Mouse (Mus musculus): ENCODE data around the gene Igsf11. TPM values are rescaled to one million over a fixed set of nuclear protein-coding genes. Genes with fewer than 3 reads are reported as not detected.

Gene Igsf11
- total and polyA plus RNA-seq, 3 experiments = 0.05 to 0.19 TPM; not detected in 1

- Histone ChIP-seq H3K4me3 (replicated peaks in 1 of 3; ENCODE audit: low read depth in 2 of 3, low read length in 2 of 3, poor library complexity in 1 of 3) (no peak overlapping the region), H3K27me3 (replicated peaks) (peaks cover 42% of the 10 kb centered on the region), H3K27ac (ENCODE audit: insufficient read depth, low read depth) (no peak overlapping the region), H3K4me2 (ENCODE audit: insufficient read depth, low read depth, poor library complexity, severe bottlenecking) (no peak overlapping the region), H3K9me3 (replicated peaks; ENCODE audit: low read length) (no peaks in the 10 kb centered on the region), H3K36me3 (replicated peaks in 1 of 2; ENCODE audit: control insufficient read depth in 1 of 2, insufficient read depth in 1 of 2, low read length in 1 of 2) (no peaks in the 10 kb centered on the region), H3K4me1 (ENCODE audit: control insufficient read depth in 1 of 2, insufficient read depth in 2 of 2) (peaks cover 3 to 7% of the 10 kb centered on the region in 2 experiments), H3K79me2 (replicated peaks; ENCODE audit: control insufficient read depth, extremely low read depth, insufficient read depth, poor library complexity, severe bottlenecking) (no peaks in the 10 kb centered on the region), H3K9ac (ENCODE audit: insufficient read depth, low read depth) (no peak overlapping the region)
- dilution Hi-C loops (cut with MboI; ENCODE audit: extremely low pct_ligation_motif_present, extremely low pct_unique_long_range_greater_than_20kb, low sequenced_read_pairs) = no loop called here
- no peak for DNase-seq (ENCODE audit: extremely low read depth)
- in situ Hi-C loops (cut with MboI; ENCODE audit: low pct_ligation_motif_present, low pct_unique_long_range_greater_than_20kb, low sequenced_read_pairs) = no loop called here
- no peak for TF ChIP-seq POLR2AphosphoS2 (IDR thresholded peaks at IDR 0.05; ENCODE audit: low read depth, low read length)
- no peak for TF ChIP-seq ETS1 (conservative IDR thresholded peaks at IDR 0.05; ENCODE audit: low read depth, low read length)
- no peak for TF ChIP-seq CTCF (conservative IDR thresholded peaks at IDR 0.05 in 1 of 2, IDR thresholded peaks at IDR 0.05 in 1 of 2; ENCODE audit: low read depth in 2 of 2, low read length in 2 of 2)
- no peak for TF ChIP-seq JUN (IDR thresholded peaks at IDR 0.05; ENCODE audit: insufficient read depth, low read depth, low read length)
- no peak for TF ChIP-seq SIN3A (IDR thresholded peaks at IDR 0.05; ENCODE audit: low read length)
- no peak for TF ChIP-seq MAZ (IDR thresholded peaks at IDR 0.05; ENCODE audit: low read depth, low read length)
- TF ChIP-seq MXI1 (IDR thresholded peaks at IDR 0.05; ENCODE audit: low read depth, low read length) = no peak
- TF ChIP-seq MAFK (IDR thresholded peaks at IDR 0.05; ENCODE audit: insufficient replicate concordance, low read length) = no peak
- no peak for TF ChIP-seq ZKSCAN1 (IDR thresholded peaks at IDR 0.05; ENCODE audit: borderline replicate concordance, low read depth, low read length)
- TF ChIP-seq ELF1 (IDR thresholded peaks at IDR 0.05; ENCODE audit: low read depth, low read length) = no peak
Observed at GRCm38 (mm10) chr16:38898816-38899425, 6.5 kb downstream of the Igsf11 start.

- TF ChIP-seq MXI1 (IDR thresholded peaks at IDR 0.05; ENCODE audit: low read depth, low read length) (no peak), UBTF (IDR thresholded peaks at IDR 0.05; ENCODE audit: low read depth, low read length) (no peak), MAFK (IDR thresholded peaks at IDR 0.05; ENCODE audit: insufficient replicate concordance, low read length) (no peak), SMC3 (IDR thresholded peaks at IDR 0.05; ENCODE audit: low read depth, low read length) (no peak), NRF1 (IDR thresholded peaks at IDR 0.05; ENCODE audit: low read depth, low read length) (no peak), PAX5 (IDR thresholded peaks at IDR 0.05; ENCODE audit: low read length) (no peak), RAD21 (IDR thresholded peaks at IDR 0.05; ENCODE audit: low read depth, low read length) (no peak), ELF1 (IDR thresholded peaks at IDR 0.05; ENCODE audit: low read depth, low read length) (no peak), SIN3A (IDR thresholded peaks at IDR 0.05; ENCODE audit: low read length) (no peak), ZC3H11A (IDR thresholded peaks at IDR 0.05; ENCODE audit: low read depth, low read length) (no peak), NELFE (IDR thresholded peaks at IDR 0.05; ENCODE audit: low read depth, low read length) (no peak), POLR2AphosphoS2 (IDR thresholded peaks at IDR 0.05; ENCODE audit: low read depth, low read length) (no peak), CHD1 (IDR thresholded peaks at IDR 0.05; ENCODE audit: low read depth, low read length) (no peak)
- H3K9me3 ChIP-seq (replicated peaks; ENCODE audit: low read length) = no peaks in the 10 kb centered on the region
- no peak for DNase-seq (ENCODE audit: extremely low read depth)
- H3K27ac ChIP-seq (ENCODE audit: insufficient read depth, low read depth) = no peak overlapping the region
- no peak overlapping the region for H3K4me3 ChIP-seq (replicated peaks in 1 of 3; ENCODE audit: low read depth in 2 of 3, low read length in 2 of 3, poor library complexity in 1 of 3)
- no peak overlapping the region for H3K4me2 ChIP-seq (ENCODE audit: insufficient read depth, low read depth, poor library complexity, severe bottlenecking)
- peaks cover 3 to 7% of the 10 kb centered on the region in 2 experiments for H3K4me1 ChIP-seq (ENCODE audit: control insufficient read depth in 1 of 2, insufficient read depth in 2 of 2)
- no peaks in the 10 kb centered on the region for H3K79me2 ChIP-seq (replicated peaks; ENCODE audit: control insufficient read depth, extremely low read depth, insufficient read depth, poor library complexity, severe bottlenecking)
- dilution Hi-C loops (cut with MboI; ENCODE audit: extremely low pct_ligation_motif_present, extremely low pct_unique_long_range_greater_than_20kb, low sequenced_read_pairs) = no loop called here
- peaks cover 44% of the 10 kb centered on the region for H3K27me3 ChIP-seq (replicated peaks)
- no peaks in the 10 kb centered on the region for H3K36me3 ChIP-seq (replicated peaks in 1 of 2; ENCODE audit: control insufficient read depth in 1 of 2, insufficient read depth in 1 of 2, low read length in 1 of 2)
- in situ Hi-C loops (cut with MboI; ENCODE audit: low pct_ligation_motif_present, low pct_unique_long_range_greater_than_20kb, low sequenced_read_pairs) = no loop called here
- no peak overlapping the region for H3K9ac ChIP-seq (ENCODE audit: insufficient read depth, low read depth)
Observed at GRCm38 (mm10) chr16:38900024-38900423, 7.6 kb downstream of the Igsf11 start.

All from CH12.LX (cell line).